Mouse (Mus musculus) adrenal gland, adult (tissue): ENCODE results near the gene Col7a1.

ENCODE experiments used
- DNase-seq, 2 experiments: peaks; one replicate each; pipeline ENCODE4 v3.0.0; 2022 to 2023; ENCODE audit warnings: low spot score in 1 of 2; ENCODE audit not compliant: inconsistent age in 2 of 2

Col7a1 gene

GRCm38 (mm10) chr9:108953081-108953636 is at the start of gene Col7a1:
Gene Col7a1, plus strand, starts transcription at chr9:108953586.
- peak in 1 of 2 experiments; percentile 54 for DNase-seq

GRCm38 (mm10) chr9:108912308-108912707 is 41.1 kb upstream of the Col7a1 start:
- no peak for DNase-seq

GRCm38 (mm10) chr9:108913161-108913560 is 40.2 kb upstream of the Col7a1 start:
- peak; percentile 40 to 79 for DNase-seq

GRCm38 (mm10) chr9:108913621-108914020 is 39.8 kb upstream of the Col7a1 start:
- no peak for DNase-seq

GRCm38 (mm10) chr9:108914491-108914890 is 38.9 kb upstream of the Col7a1 start, which contains the start of gene Tmem89:
Gene Tmem89, plus strand, starts transcription at chr9:108914619.
- no peak for DNase-seq

GRCm38 (mm10) chr9:108925897-108926296 is 27.5 kb upstream of the Col7a1 start:
- peak; percentile 35 to 78 for DNase-seq

- DNase-seq: no peak
Observed at GRCm38 (mm10) chr9:108928424-108928823, 25.0 kb upstream of the Col7a1 start.

- no peak for DNase-seq
Observed at GRCm38 (mm10) chr9:108935991-108936390, 17.4 kb upstream of the Col7a1 start.

GRCm38 (mm10) chr9:108936418-108937364 is 16.7 kb upstream of the Col7a1 start, which contains the start of gene Uqcrc1:
Gene Uqcrc1, plus strand, starts transcription at chr9:108936633.
- DNase-seq: peak; percentile 96 to 97

- DNase-seq: no peak
Observed at GRCm38 (mm10) chr9:108945111-108945510, 8.3 kb upstream of the Col7a1 start.

GRCm38 (mm10) chr9:108945608-108946007 is 7.8 kb upstream of the Col7a1 start:
- DNase-seq: no peak

- no peak for DNase-seq
Observed at GRCm38 (mm10) chr9:108949231-108949966, 4.0 kb upstream of the Col7a1 start.

- no peak for DNase-seq
Observed at GRCm38 (mm10) chr9:108949967-108950728, 3.2 kb upstream of the Col7a1 start.

GRCm38 (mm10) chr9:108955241-108955640 is 1.9 kb downstream of the Col7a1 start:
- no peak for DNase-seq

- DNase-seq: no peak
Observed at GRCm38 (mm10) chr9:108955846-108956245, 2.5 kb downstream of the Col7a1 start.

GRCm38 (mm10) chr9:108963577-108963976 is 10.2 kb downstream of the Col7a1 start:
- DNase-seq: no peak

GRCm38 (mm10) chr9:108964338-108964737 is 11.0 kb downstream of the Col7a1 start:
- DNase-seq: no peak

GRCm38 (mm10) chr9:108970623-108971022 is 17.2 kb downstream of the Col7a1 start:
- no peak for DNase-seq

- DNase-seq: no peak
Observed at GRCm38 (mm10) chr9:108976483-108976882, 23.1 kb downstream of the Col7a1 start.

GRCm38 (mm10) chr9:108977966-108978365 is 24.6 kb downstream of the Col7a1 start:
- DNase-seq: peak; percentile 70 to 75

- peak; percentile 86 to 87 for DNase-seq
Observed at GRCm38 (mm10) chr9:108982498-108982897, 29.1 kb downstream of the Col7a1 start.
